Mouse (Mus musculus) erythroblast, embryonic 14.5 days (primary cell): ENCODE measurements around the gene Rasl12.

Experiments
- GATA1 ChIP-seq: IDR thresholded peaks from 2 replicates; pipeline ENCODE4 v1.6.1; 2012; ENCODE audit warnings: low read length, inconsistent platforms, mixed read lengths
- TAL1 ChIP-seq: IDR thresholded peaks from 3 replicates; pipeline ENCODE4 v1.6.1; 2012; ENCODE audit warnings: low read length, inconsistent platforms, mixed read lengths

GRCm38 (mm10) chr9:65394360-65394759 is 3.9 kb upstream of the Rasl12 start:
- TF ChIP-seq GATA1 (no peak), TAL1 (no peak)
